Mouse (Mus musculus): ENCODE data around the gene Ereg. TPM values are rescaled to one million over a fixed set of nuclear protein-coding genes. Genes with fewer than 3 reads are reported as not detected.

Ereg gene
- 11.6 TPM for polyA plus RNA-seq (2014; fragmentation: Illumina TruSeq; extraction: RNeasy Lipid Tissue Mini Kit (QIAGEN cat#74804); ENCODE audit: low replicate concordance)

DNA sequence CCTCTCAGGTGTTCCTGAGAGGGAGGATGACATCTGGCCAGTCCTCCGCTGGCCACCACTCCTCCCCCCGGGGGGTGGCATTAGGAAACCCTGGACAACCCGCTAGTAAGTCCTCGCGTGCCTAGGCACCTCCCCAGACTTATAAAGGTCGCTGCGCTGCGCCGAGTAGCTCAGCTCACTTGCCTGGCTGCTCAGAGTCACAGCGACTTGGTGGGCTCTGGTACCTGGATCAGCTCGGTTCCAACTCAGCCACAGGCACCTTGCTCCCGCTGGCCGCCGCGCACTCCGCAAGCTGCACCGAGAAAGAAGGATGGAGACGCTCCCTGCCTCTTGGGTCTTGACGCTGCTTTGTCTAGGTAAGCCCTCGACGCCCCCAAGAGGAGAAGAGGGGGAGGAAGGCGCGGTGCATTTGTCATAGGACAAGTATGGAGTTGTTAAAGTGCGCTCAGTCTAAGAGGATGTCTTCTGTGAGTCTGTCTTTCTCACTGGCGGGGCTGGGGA is at the start of gene Ereg:
Gene Ereg (plus strand): TSS at position 173 of the 501 bp plus-strand sequence.

DNA sequence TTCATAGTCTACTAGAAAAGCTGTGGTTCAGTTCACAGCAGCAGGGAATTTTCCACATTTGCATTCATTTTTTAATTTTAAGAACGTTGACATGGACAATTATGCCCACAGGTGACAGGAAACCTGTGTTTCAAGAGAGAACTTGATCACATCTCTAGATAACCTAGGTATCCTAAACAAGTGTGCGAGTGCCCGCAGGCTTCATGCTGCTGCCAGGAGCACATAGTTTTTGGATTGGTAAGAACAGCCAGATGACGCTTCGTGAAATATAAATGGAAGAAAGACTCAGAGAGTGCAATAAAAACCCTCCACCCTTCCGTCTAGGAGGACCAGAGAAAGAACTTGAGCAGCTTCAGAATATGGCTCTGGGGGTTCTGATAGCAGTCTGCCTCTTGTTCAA is 47.3 kb upstream of the Ereg start, which contains the start of gene Epgn:
Gene Epgn (plus strand): TSS at position 301 of the 400 bp plus-strand sequence.

DNA sequence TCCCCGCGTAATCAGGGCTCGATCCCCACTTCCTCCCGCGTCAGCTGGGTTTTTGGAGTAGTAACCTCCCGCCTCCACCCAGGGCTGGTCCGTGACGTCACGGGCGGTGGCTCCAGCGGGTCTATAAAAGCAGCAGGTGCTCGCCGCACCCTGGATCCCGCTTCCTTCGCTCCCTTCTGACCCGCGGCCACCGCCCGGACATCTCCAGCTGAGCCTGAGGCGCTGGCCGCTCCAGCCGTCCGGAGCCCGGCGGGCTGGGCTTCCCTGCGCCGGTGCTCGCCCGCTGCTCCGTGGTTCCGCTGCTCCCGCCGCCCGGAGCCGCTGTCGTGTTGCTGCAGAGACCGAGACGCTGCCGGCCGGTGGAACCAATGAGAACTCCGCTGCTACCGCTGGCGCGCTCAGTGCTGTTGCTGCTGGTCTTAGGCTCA is 65.0 kb downstream of the Ereg start, which contains the start of gene Areg:
Gene Areg (plus strand): TSS at position 154 of the 428 bp plus-strand sequence.

Other genes starting within 250 kb of the Ereg start
- gene Cxcl1, start 183.4 kb upstream of the Ereg start, polyA plus RNA-seq (2014; fragmentation: Illumina TruSeq; extraction: RNeasy Lipid Tissue Mini Kit (QIAGEN cat#74804); ENCODE audit: low replicate concordance) = 0.85 TPM
- gene Cxcl2, start 170.8 kb upstream of the Ereg start, polyA plus RNA-seq (2014; fragmentation: Illumina TruSeq; extraction: RNeasy Lipid Tissue Mini Kit (QIAGEN cat#74804); ENCODE audit: low replicate concordance) = 1.2 TPM
- gene Mthfd2l, start 143.5 kb upstream of the Ereg start, polyA plus RNA-seq (2014; fragmentation: Illumina TruSeq; extraction: RNeasy Lipid Tissue Mini Kit (QIAGEN cat#74804); ENCODE audit: low replicate concordance) = 39.7 TPM
- gene Epgn, start 47.2 kb upstream of the Ereg start, polyA plus RNA-seq (2014; fragmentation: Illumina TruSeq; extraction: RNeasy Lipid Tissue Mini Kit (QIAGEN cat#74804); ENCODE audit: low replicate concordance) = not detected
- gene Areg, start 65.0 kb downstream of the Ereg start, polyA plus RNA-seq (2014; fragmentation: Illumina TruSeq; extraction: RNeasy Lipid Tissue Mini Kit (QIAGEN cat#74804); ENCODE audit: low replicate concordance) = 15.1 TPM